Comparison of ENCODE assay signal across 1 mouse cellular context in genomic region chr11:6546205-6547013, GRCm38 (mm10).
A peak's percentile ranks its signal among the peaks of the same experiment; 100 is the strongest.
TF ChIP-seq lines count a peak whose summit lies in the region.

Gene Ccm2 (plus strand): TSS chr11:6546887.

TF ChIP-seq in CH12.LX, 34 proteins besides CTCF, POLR2A, EP300 and RAD21 (continued from another document):
- TF ChIP-seq JUN (IDR thresholded peaks at IDR 0.05; ENCODE audit: insufficient read depth, low read depth, low read length), result no peak
- TF ChIP-seq SIN3A (IDR thresholded peaks at IDR 0.05; ENCODE audit: low read length), result peak; percentile 98
- TF ChIP-seq ZNF384 (IDR thresholded peaks at IDR 0.05; ENCODE audit: low read depth, low read length), result no peak
- peak; percentile 55; the same call in 1 of the 2 replicates for TF ChIP-seq UBTF (IDR thresholded peaks at IDR 0.05; ENCODE audit: low read depth, low read length)
- no peak for TF ChIP-seq MAFK (IDR thresholded peaks at IDR 0.05; ENCODE audit: insufficient replicate concordance, low read length)
- no peak for TF ChIP-seq PAX5 (IDR thresholded peaks at IDR 0.05; ENCODE audit: low read length)
- peak; percentile 74 for TF ChIP-seq CHD2 (IDR thresholded peaks at IDR 0.05; ENCODE audit: low read length)
- TF ChIP-seq NELFE (IDR thresholded peaks at IDR 0.05; ENCODE audit: low read depth, low read length), result peak; percentile 94
- 0 out of 2 replicates have a peak, but pooled peaks have one; percentile 69 for TF ChIP-seq MYC (IDR thresholded peaks at IDR 0.05; ENCODE audit: low read depth, low read length)
- TF ChIP-seq USF2 (conservative IDR thresholded peaks at IDR 0.05; ENCODE audit: low read depth, low read length), result no peak
- TF ChIP-seq CHD1 (IDR thresholded peaks at IDR 0.05; ENCODE audit: low read depth, low read length), result peak; percentile 68; the same call in 1 of the 2 replicates
- TF ChIP-seq KAT2A (IDR thresholded peaks at IDR 0.05; ENCODE audit: insufficient replicate concordance, low read length), result peak; percentile 64; the same call in 1 of the 2 replicates
